Mouse (Mus musculus): ENCODE measurements around the gene Atxn7l3. TPM values are rescaled to one million over a fixed set of nuclear protein-coding genes. Genes with fewer than 3 reads are reported as not detected.

Atxn7l3 gene
- total RNA-seq, 2 experiments from 2014 or later = 36.8 to 39.4 TPM

- DNase-seq = peak; percentile 67
Measured at GRCm38 (mm10) chr11:102318576-102319409, 22.4 kb upstream of the Atxn7l3 start.

- peak; percentile 83 for DNase-seq
Measured at GRCm38 (mm10) chr11:102317901-102318575, 21.6 kb upstream of the Atxn7l3 start.

DNA sequence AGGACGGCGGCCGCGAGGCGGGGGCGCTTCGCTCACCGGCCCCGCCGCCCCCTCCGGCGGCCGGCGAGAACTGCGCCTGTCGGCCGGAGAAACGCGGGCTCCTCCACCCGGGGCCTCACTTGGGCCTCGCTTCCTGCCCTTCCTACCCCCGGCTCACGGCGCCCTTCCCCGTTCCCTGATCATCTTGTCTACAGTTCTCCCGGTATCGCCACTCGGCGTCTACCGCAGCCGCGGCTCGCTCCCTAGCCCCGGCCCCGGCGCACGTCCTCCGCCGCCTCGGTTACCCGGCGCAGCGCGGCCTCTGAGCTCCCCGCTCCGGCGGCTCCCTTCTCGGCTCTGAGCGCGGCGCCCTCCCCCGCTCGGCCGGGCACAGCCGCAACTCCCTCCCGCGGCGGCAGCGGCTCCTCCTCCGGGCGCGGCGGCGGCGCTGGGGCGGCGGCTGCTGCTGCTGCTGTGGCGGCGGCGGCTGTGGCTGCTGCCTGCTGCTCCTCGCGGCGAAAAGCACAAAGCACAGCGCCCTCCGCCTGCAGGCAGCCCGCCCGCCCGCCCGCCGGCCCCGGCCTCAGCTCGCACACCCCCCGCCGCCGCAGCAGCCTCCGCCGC is 21.0 kb upstream of the Atxn7l3 start:
- DNase-seq = peak; percentile 80

DNA sequence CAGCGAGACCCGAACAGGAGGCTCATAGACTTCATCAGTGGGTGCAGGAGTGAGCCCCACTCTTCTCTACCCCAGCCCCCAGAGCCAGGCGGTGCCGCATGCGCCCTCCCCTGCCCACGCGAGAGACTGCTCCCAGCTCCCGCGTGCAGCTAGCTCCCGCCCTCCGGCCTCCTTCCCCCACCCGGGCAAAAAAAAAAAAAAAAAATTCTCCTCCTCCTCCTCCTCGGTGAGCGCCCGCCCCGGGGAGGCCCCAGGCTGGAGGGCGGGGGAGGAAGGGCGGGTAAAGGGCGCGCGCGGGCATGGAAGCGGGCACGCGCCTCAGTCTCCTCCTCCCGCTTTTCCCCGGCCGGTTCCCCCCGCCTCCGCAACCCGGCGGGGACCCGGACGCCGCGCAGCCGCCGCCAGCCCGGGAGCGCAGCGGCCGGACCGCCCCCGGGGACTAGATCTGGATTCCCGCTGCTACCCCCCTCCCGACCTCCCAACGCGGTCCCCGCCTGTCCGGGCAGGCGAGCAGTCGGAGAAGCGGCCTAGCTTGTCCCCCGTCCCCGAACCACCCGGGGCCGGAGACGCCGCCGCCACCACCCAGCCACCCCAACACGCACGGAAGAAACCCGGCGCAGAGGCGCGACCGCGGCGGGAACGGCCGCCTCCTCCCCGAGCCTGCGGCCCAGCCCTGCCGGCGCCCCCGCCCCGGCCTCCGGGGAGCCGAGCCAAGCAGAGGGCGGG is 20.3 kb upstream of the Atxn7l3 start:
- DNase-seq = peak; percentile 93

DNA sequence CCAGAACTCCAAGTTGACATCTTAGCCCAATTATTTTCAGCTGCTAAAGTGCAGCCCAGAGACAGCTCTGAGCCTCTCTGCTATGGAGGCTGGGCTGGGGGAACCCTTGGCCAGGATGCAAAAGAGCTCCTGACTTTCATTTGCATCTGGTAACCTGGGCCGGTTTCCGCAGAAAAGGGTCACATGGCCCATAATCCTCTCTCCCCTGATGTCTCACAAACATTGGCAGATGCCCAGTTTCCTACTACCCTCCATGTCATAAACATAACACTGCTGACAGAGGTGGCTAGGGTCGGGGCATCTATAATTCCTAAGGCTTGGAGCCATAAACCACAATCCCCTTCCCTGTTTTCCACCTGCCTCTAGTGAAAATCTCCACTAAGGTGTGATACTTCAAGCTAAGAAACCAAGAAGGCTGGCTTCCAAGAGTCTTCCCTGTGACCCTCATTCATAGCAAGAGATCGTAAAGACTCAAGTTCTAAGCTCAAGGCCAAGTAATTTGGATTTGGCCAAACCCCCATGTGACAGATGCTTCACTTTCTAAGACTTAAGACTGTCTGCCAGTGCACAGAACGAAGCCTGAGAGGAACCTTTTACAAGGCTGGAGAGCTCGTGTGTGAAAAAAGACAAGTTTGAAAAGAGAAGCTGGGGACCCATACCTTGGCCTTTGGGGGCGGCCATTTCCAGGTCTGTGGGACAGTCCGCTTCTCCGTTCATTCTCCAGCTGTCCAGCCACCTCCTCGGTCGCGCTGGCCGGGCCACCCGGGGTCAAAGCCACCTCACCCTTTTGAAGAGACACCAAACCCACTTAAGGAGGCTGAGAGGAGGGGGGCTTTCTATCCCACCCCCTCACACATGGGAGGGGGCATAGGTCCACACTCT is 19.5 kb upstream of the Atxn7l3 start:
- DNase-seq = no peak

- no peak for DNase-seq
Measured at GRCm38 (mm10) chr11:102314321-102314720, 17.9 kb upstream of the Atxn7l3 start.

DNA sequence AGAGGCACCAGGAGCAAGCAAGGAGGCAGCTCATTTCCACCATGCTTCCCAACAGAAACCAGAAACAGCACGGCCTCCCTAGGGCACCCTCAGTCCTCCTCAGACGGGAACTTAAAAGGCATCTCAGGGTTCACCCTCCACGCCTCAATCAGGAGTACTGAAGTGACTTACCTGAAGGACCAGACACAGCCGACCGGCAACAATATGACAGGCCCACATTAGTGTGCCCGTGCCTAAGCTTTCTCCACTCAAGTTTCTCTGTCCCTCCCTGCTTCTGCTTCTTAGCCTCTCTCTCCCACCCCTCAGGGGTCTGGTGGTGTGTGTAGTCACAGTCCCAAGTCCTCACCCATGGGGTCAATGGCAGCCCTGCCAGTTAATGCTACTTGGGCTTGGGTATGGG is 16.2 kb upstream of the Atxn7l3 start:
- no peak for DNase-seq

DNA sequence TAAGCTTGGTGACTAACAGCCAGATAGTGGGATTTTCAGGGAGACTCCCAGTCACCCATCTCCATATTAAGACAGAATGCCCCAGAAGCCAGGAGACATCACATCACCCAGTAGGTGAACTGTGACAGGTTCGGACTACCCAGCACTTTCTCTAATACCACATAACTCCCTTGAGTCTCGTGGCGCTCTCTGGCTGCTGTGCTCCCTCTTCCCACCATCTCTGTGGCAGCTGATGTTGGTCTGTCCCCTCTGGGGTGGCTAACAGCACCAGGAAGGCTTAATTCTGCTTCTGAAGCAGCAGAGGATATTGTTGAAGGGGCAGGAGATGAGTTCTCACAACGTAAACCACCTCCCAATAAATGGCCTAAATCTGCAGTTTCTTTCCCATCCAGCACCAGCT is 15.5 kb upstream of the Atxn7l3 start:
- no peak for DNase-seq

GRCm38 (mm10) chr11:102310768-102311695 is 14.6 kb upstream of the Atxn7l3 start:
- DNase-seq = no peak

GRCm38 (mm10) chr11:102309821-102310617 is 13.6 kb upstream of the Atxn7l3 start:
- no peak for DNase-seq

- peak; percentile 98 for DNase-seq
Measured at GRCm38 (mm10) chr11:102308979-102309378, 12.5 kb upstream of the Atxn7l3 start.

- DNase-seq = no peak
Measured at GRCm38 (mm10) chr11:102308104-102308503, 11.7 kb upstream of the Atxn7l3 start.

DNA sequence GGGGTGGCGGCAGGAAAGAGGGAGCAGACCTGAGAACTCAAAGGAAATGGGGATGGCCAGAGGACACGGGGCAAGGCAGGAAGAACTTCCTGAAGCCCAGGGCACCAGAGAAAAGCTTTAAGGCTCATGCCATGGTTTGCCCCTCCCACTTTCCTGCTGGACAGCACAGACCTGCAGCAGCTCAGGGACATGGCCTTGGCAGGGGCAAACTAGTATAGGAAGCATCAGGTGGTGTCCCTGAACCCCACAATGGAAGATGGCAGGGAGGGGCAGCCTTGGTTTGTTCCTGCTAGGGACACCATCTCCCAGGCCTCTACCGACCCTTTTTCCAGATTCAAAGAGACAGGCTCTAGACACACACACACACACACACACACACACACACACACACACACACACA is 8.9 kb upstream of the Atxn7l3 start:
- DNase-seq = no peak

DNA sequence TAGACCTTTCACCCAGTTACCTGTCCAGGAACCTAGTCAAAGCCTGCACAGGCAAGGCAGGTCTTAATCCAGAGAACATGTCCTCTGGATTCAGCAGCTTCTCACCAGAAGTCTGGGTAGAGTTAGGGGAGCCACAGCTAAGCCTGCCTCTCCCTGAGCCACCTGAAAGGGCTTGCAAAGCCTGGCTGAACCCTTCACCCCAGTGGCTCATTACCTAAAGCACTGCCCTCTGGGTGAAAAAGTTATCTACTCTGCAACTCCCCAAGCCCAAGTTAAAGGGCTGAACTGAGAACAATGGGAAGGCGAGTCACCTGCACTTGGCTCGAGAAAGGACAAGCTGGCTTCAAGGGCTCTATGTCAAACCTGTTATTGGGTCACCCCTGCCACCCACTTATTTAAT is 7.7 kb upstream of the Atxn7l3 start:
- no peak for DNase-seq

DNA sequence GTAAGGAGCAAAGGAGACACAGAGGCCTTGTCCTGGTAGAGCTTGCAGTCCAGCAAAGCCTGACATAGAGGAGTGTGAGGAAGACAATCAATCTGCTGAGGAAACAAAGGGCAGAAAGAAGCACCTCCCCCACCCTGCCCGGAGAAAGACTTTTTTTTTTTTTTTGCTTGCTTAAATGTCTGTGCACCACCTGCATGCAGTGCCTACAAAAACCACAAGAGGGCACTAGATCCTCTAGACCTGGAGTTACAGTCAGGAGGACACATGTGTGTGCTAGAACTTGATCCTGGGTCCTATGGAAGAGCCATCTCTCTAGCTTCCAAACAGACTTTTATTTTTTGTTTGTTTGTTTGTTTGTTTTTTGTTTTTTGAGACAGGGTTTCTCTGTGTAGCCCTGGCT is 3.4 kb upstream of the Atxn7l3 start:
- peak; percentile 77 for DNase-seq

GRCm38 (mm10) chr11:102297577-102298556 is 1.4 kb upstream of the Atxn7l3 start:
- DNase-seq = no peak

GRCm38 (mm10) chr11:102295598-102296471 is 596 bp downstream of the Atxn7l3 start:
- peak; percentile 72 for DNase-seq
